Mouse (Mus musculus): ENCODE results near the gene Pimreg. TPM values are rescaled to one million over a fixed set of nuclear protein-coding genes. Genes with fewer than 3 reads are reported as not detected.

The Pimreg gene
- total and polyA plus RNA-seq, 2 experiments: 0.07 TPM; not detected in 1

- H3K79me2 ChIP-seq (ENCODE audit: control insufficient read depth, insufficient read depth, low read length): no peaks in the 10 kb centered on the region
- no peaks in the 10 kb centered on the region for H3K27me3 ChIP-seq (ENCODE audit: control insufficient read depth, insufficient read depth, low read length)
- no peak for DNase-seq (ENCODE audit: extremely low read depth, low read depth, low spot score)
- H3K4me3 ChIP-seq (ENCODE audit: insufficient read depth, low read depth, low read length): no peak overlapping the region
- H3K9ac ChIP-seq (ENCODE audit: low read depth, low read length): no peak overlapping the region
- H3K36me3 ChIP-seq (ENCODE audit: control insufficient read depth, insufficient read depth, low read length): no peaks in the 10 kb centered on the region
- no peak overlapping the region for H3K27ac ChIP-seq (replicated peaks; ENCODE audit: insufficient read depth, low read depth, low read length)
- TF ChIP-seq POLR2A (IDR thresholded peaks at IDR 0.05; ENCODE audit: extremely low read depth, insufficient read depth, low read length): no peak
- no peak for TF ChIP-seq CTCF (IDR thresholded peaks at IDR 0.05; ENCODE audit: low read depth, low read length)
- H3K4me1 ChIP-seq (ENCODE audit: control insufficient read depth, insufficient read depth, low read length): no peaks in the 10 kb centered on the region
- 79% methylated on average over 4 of the region's 4 CpGs for WGBS
Observed at GRCm38 (mm10) chr11:72014674-72015073, 27.2 kb upstream of the Pimreg start.

GRCm38 (mm10) chr11:72016518-72017252 is 25.1 kb upstream of the Pimreg start:
- Histone ChIP-seq H3K36me3 (ENCODE audit: control insufficient read depth, insufficient read depth, low read length) (no peaks in the 10 kb centered on the region), H3K27ac (replicated peaks; ENCODE audit: insufficient read depth, low read depth, low read length) (no peak overlapping the region), H3K9ac (ENCODE audit: low read depth, low read length) (no peak overlapping the region), H3K27me3 (ENCODE audit: control insufficient read depth, insufficient read depth, low read length) (no peaks in the 10 kb centered on the region), H3K4me1 (ENCODE audit: control insufficient read depth, insufficient read depth, low read length) (no peaks in the 10 kb centered on the region), H3K79me2 (ENCODE audit: control insufficient read depth, insufficient read depth, low read length) (no peaks in the 10 kb centered on the region), H3K4me3 (ENCODE audit: insufficient read depth, low read depth, low read length) (no peak overlapping the region)
- TF ChIP-seq CTCF (IDR thresholded peaks at IDR 0.05; ENCODE audit: low read depth, low read length): no peak
- no peak for TF ChIP-seq POLR2A (IDR thresholded peaks at IDR 0.05; ENCODE audit: extremely low read depth, insufficient read depth, low read length)
- WGBS: 75% methylated on average over 13 of the region's 13 CpGs
- DNase-seq (ENCODE audit: extremely low read depth, low read depth, low spot score): no peak

- TF ChIP-seq POLR2A (IDR thresholded peaks at IDR 0.05; ENCODE audit: extremely low read depth, insufficient read depth, low read length) (no peak), CTCF (IDR thresholded peaks at IDR 0.05; ENCODE audit: low read depth, low read length) (no peak)
- DNase-seq (ENCODE audit: extremely low read depth, low read depth, low spot score): no peak
- WGBS: 81% methylated on average over 9 of the region's 9 CpGs
Observed at GRCm38 (mm10) chr11:72017253-72017601, 24.6 kb upstream of the Pimreg start.

GRCm38 (mm10) chr11:72021015-72021414 is 20.8 kb upstream of the Pimreg start:
- Histone ChIP-seq H3K4me3 (ENCODE audit: insufficient read depth, low read depth, low read length) (no peak overlapping the region), H3K79me2 (ENCODE audit: control insufficient read depth, insufficient read depth, low read length) (no peaks in the 10 kb centered on the region), H3K9ac (ENCODE audit: low read depth, low read length) (no peak overlapping the region), H3K4me1 (ENCODE audit: control insufficient read depth, insufficient read depth, low read length) (no peaks in the 10 kb centered on the region), H3K36me3 (ENCODE audit: control insufficient read depth, insufficient read depth, low read length) (no peaks in the 10 kb centered on the region), H3K27me3 (ENCODE audit: control insufficient read depth, insufficient read depth, low read length) (no peaks in the 10 kb centered on the region), H3K27ac (replicated peaks; ENCODE audit: insufficient read depth, low read depth, low read length) (no peak overlapping the region)
- TF ChIP-seq CTCF (IDR thresholded peaks at IDR 0.05; ENCODE audit: low read depth, low read length): no peak
- no peak for TF ChIP-seq POLR2A (IDR thresholded peaks at IDR 0.05; ENCODE audit: extremely low read depth, insufficient read depth, low read length)
- WGBS: 66% methylated on average over 4 of the region's 4 CpGs
- no peak for DNase-seq (ENCODE audit: extremely low read depth, low read depth, low spot score)

More at GRCm38 (mm10) chr11:72017253-72017601, 24.6 kb upstream of the Pimreg start:
- no peak overlapping the region for H3K4me3 ChIP-seq (ENCODE audit: insufficient read depth, low read depth, low read length)
- no peaks in the 10 kb centered on the region for H3K4me1 ChIP-seq (ENCODE audit: control insufficient read depth, insufficient read depth, low read length)
- no peaks in the 10 kb centered on the region for H3K27me3 ChIP-seq (ENCODE audit: control insufficient read depth, insufficient read depth, low read length)
- no peaks in the 10 kb centered on the region for H3K79me2 ChIP-seq (ENCODE audit: control insufficient read depth, insufficient read depth, low read length)
- H3K27ac ChIP-seq (replicated peaks; ENCODE audit: insufficient read depth, low read depth, low read length): no peak overlapping the region
- H3K36me3 ChIP-seq (ENCODE audit: control insufficient read depth, insufficient read depth, low read length): no peaks in the 10 kb centered on the region
- no peak overlapping the region for H3K9ac ChIP-seq (ENCODE audit: low read depth, low read length)

- DNase-seq (ENCODE audit: extremely low read depth, low read depth, low spot score): no peak
- Histone ChIP-seq H3K27me3 (ENCODE audit: control insufficient read depth, insufficient read depth, low read length) (no peaks in the 10 kb centered on the region), H3K4me3 (ENCODE audit: insufficient read depth, low read depth, low read length) (no peak overlapping the region), H3K9ac (ENCODE audit: low read depth, low read length) (no peak overlapping the region), H3K4me1 (ENCODE audit: control insufficient read depth, insufficient read depth, low read length) (no peaks in the 10 kb centered on the region), H3K79me2 (ENCODE audit: control insufficient read depth, insufficient read depth, low read length) (no peaks in the 10 kb centered on the region), H3K27ac (replicated peaks; ENCODE audit: insufficient read depth, low read depth, low read length) (no peak overlapping the region), H3K36me3 (ENCODE audit: control insufficient read depth, insufficient read depth, low read length) (no peaks in the 10 kb centered on the region)
- 72% methylated on average over 6 of the region's 6 CpGs for WGBS
- TF ChIP-seq POLR2A (IDR thresholded peaks at IDR 0.05; ENCODE audit: extremely low read depth, insufficient read depth, low read length) (no peak), CTCF (IDR thresholded peaks at IDR 0.05; ENCODE audit: low read depth, low read length) (no peak)
Observed at GRCm38 (mm10) chr11:72022827-72023226, 19.0 kb upstream of the Pimreg start.

GRCm38 (mm10) chr11:72023581-72023980 is 18.3 kb upstream of the Pimreg start:
- Histone ChIP-seq H3K79me2 (ENCODE audit: control insufficient read depth, insufficient read depth, low read length) (no peaks in the 10 kb centered on the region), H3K9ac (ENCODE audit: low read depth, low read length) (no peak overlapping the region), H3K27me3 (ENCODE audit: control insufficient read depth, insufficient read depth, low read length) (no peaks in the 10 kb centered on the region), H3K27ac (replicated peaks; ENCODE audit: insufficient read depth, low read depth, low read length) (no peak overlapping the region), H3K4me3 (ENCODE audit: insufficient read depth, low read depth, low read length) (no peak overlapping the region), H3K4me1 (ENCODE audit: control insufficient read depth, insufficient read depth, low read length) (no peaks in the 10 kb centered on the region), H3K36me3 (ENCODE audit: control insufficient read depth, insufficient read depth, low read length) (no peaks in the 10 kb centered on the region)
- TF ChIP-seq POLR2A (IDR thresholded peaks at IDR 0.05; ENCODE audit: extremely low read depth, insufficient read depth, low read length) (no peak), CTCF (IDR thresholded peaks at IDR 0.05; ENCODE audit: low read depth, low read length) (peak; percentile 37; the same call in 1 of the 2 replicates)
- WGBS: 39% methylated on average over 10 of the region's 10 CpGs
- DNase-seq (ENCODE audit: extremely low read depth, low read depth, low spot score): no peak
